Mouse (Mus musculus): ENCODE data around the gene Zfp869.
"Not testable (repeated sequence)": the region's sequence is repeated elsewhere in the genome, so short reads cannot be mapped to it uniquely, and the experiment has no call there.

The Zfp869 gene

GRCm38 (mm10) chr8:69710624-69711023, at the start of gene Zfp869:
Gene Zfp869 (minus strand): TSS chr8:69710724.
- not testable (repeated sequence) for DNase-seq (ENCODE audit: low spot score)

- DNase-seq (ENCODE audit: low spot score), result no peak
These were observed 47.8 kb upstream of the Zfp869 start for GRCm38 (mm10) chr8:69758316-69758715.

GRCm38 (mm10) chr8:69752437-69752836, 41.9 kb upstream of the Zfp869 start:
- DNase-seq (ENCODE audit: low spot score), result no peak

GRCm38 (mm10) chr8:69749544-69750454, 39.3 kb upstream of the Zfp869 start, which contains the start of gene Zfp963:
Gene Zfp963 (minus strand): TSS chr8:69749970.
- peak; percentile 91 for DNase-seq (ENCODE audit: low spot score)

GRCm38 (mm10) chr8:69741231-69741630, 30.7 kb upstream of the Zfp869 start:
- DNase-seq (ENCODE audit: low spot score), result no peak

- DNase-seq (ENCODE audit: low spot score), result no peak
These were observed 30.2 kb upstream of the Zfp869 start for GRCm38 (mm10) chr8:69740763-69741162.

- DNase-seq (ENCODE audit: low spot score), result no peak
These were observed 25.0 kb upstream of the Zfp869 start for GRCm38 (mm10) chr8:69735495-69735894.

- DNase-seq (ENCODE audit: low spot score), result no peak
These were observed 6.7 kb upstream of the Zfp869 start for GRCm38 (mm10) chr8:69717232-69717580.

GRCm38 (mm10) chr8:69716403-69717231, 6.1 kb upstream of the Zfp869 start:
- peak; percentile 99 for DNase-seq (ENCODE audit: low spot score)

GRCm38 (mm10) chr8:69715366-69715765, 4.8 kb upstream of the Zfp869 start:
- DNase-seq (ENCODE audit: low spot score), result no peak

- DNase-seq (ENCODE audit: low spot score), result no peak
These were observed 3.0 kb upstream of the Zfp869 start for GRCm38 (mm10) chr8:69713516-69713915.

GRCm38 (mm10) chr8:69701810-69702209, 8.7 kb downstream of the Zfp869 start:
- DNase-seq (ENCODE audit: low spot score), result no peak

- DNase-seq (ENCODE audit: low spot score), result not testable (repeated sequence)
These were observed 45.5 kb downstream of the Zfp869 start for GRCm38 (mm10) chr8:69665051-69665450.

GRCm38 (mm10) chr8:69661294-69661693, 49.2 kb downstream of the Zfp869 start:
- DNase-seq (ENCODE audit: low spot score), result no peak
